Mouse (Mus musculus) lung, postnatal 0 days (tissue): Measurements from ENCODE around the gene Nfkbie. TPM values are rescaled to one million over a fixed set of nuclear protein-coding genes. Genes with fewer than 3 reads are reported as not detected.

Experiments used
- ATAC-seq: fragments of 200-750 bp; cut with Nextera tagmentation; 2 replicates; pipeline ENCODE4 v1.8.0; 2017; ENCODE audit warnings: moderate library complexity
- DNase-seq: peaks from one replicate; pipeline ENCODE4 v3.0.0-alpha.2; 2016; ENCODE audit warnings: low spot score
- H3K27ac ChIP-seq: fragments of 300-500 bp; sonication (generic); 2 replicates; pipeline ENCODE4 v1.5.1; 2014; ENCODE audit warnings: antibody characterized with exemption, mild to moderate bottlenecking, low read length, mixed read lengths
- H3K27me3 ChIP-seq: fragments of 300-500 bp; sonication (generic); replicated peaks from 2 replicates; pipeline ENCODE4 v1.6.1; 2014; ENCODE audit warnings: low read length, mixed read lengths; ENCODE audit not compliant: insufficient read depth
- H3K36me3 ChIP-seq: fragments of 300-500 bp; sonication (generic); 2 replicates; pipeline ENCODE4 v1.6.1; 2014; ENCODE audit warnings: low read length, mixed read lengths; ENCODE audit not compliant: insufficient read depth
- H3K4me1 ChIP-seq: fragments of 300-500 bp; sonication (generic); 2 replicates; pipeline ENCODE4 v1.6.1; 2014; ENCODE audit warnings: antibody characterized with exemption, low read depth, low read length, mixed read lengths; ENCODE audit not compliant: insufficient read depth
- H3K4me2 ChIP-seq: fragments of 300-500 bp; sonication (generic); replicated peaks from 2 replicates; pipeline ENCODE4 v1.6.1; 2014; ENCODE audit warnings: low read depth, mild to moderate bottlenecking, low read length, moderate library complexity, mixed read lengths
- H3K4me3 ChIP-seq: fragments of 300-500 bp; sonication (generic); 2 replicates; pipeline ENCODE4 v1.5.1; 2014; ENCODE audit warnings: low read depth, low read length
- H3K9ac ChIP-seq: fragments of 300-500 bp; sonication (generic); replicated peaks from 2 replicates; pipeline ENCODE4 v1.6.1; 2014; ENCODE audit warnings: low read depth, mild to moderate bottlenecking
- H3K9me3 ChIP-seq: fragments of 300-500 bp; sonication (generic); 2 replicates; pipeline ENCODE4 v1.6.1; 2016; ENCODE audit warnings: low read length, mixed read lengths
- CTCF ChIP-seq: IDR thresholded peaks from 2 replicates; pipeline ENCODE4 v1.5.1; 2016; ENCODE audit warnings: antibody characterized with exemption, mild to moderate bottlenecking
- EP300 ChIP-seq: IDR thresholded peaks from 2 replicates; pipeline ENCODE4 v1.6.1; 2016; ENCODE audit warnings: antibody characterized with exemption, mild to moderate bottlenecking, control low read depth
- WGBS: fragments of 180-500 bp; shearing (Covaris S2); extraction: QIAGEN DNeasy Blood & Tissue Kit; methylation state at CpG from one replicate; pipeline ENCODE4 v1.1.7; 2014; 5-methylcytosine and 5-hydroxymethylcytosine counted together
- polyA plus RNA-seq: library from polyadenylated mRNA; unstranded; fragments of >200 nt; fragmentation: Nextera tagmentation; extraction: Ambion mirVana; gene quantifications from 2 replicates; pipeline ENCODE4 v1.2.1, GENCODE M21; 2015

The Nfkbie gene
- polyA plus RNA-seq, 1 experiment from 2014 or later: 2.4 TPM

DNA sequence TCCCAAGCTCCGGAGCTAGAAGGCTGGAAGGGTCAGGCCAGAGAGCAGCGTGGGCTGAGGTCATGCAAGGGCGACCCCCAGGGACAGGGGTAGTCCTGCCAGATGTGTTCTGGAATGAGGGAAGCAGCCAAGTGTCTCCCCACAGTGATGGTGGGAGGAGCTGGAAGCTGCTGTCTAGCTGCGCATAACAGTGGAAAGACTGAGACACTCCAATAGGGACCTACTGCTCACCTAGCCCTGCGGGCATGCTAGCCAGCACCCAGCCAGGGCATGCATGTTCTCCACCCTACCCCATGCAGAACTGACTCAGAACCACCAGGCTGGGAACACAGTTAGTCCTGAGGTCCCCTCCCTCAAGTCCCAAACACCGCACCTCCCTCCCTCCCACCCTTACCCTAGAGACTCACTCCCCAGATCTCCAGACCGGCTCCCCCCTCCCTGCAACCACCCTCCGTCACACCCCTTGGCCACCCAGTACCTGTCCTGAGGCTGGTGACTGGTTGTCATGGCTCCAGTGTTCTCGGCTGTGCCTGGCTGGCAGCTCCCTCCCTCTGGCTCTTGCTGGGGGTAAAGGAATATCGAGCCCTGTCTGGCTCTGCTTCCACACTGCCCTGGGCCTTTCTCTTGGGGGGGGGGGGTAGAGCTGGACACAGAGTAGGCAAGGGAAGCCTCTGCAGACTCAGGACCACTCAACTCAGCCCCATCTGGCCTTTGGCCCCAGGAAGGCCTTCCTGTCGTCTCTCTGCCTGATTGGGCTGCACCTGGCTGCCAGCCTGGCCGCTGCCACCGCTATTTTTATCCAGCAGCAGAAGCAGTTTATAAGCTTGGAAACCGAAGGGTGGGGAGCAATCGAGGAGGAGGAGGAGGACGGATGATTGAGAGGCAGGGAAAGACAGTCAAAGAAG, 36.5 kb downstream of the Nfkbie start:
- no peaks in the 10 kb centered on the region for H3K27me3 ChIP-seq
- no peak for ATAC-seq
- DNase-seq: no peak
- peaks cover 51% of the 10 kb centered on the region for H3K4me1 ChIP-seq
- no peak for TF ChIP-seq EP300
- no peaks in the 10 kb centered on the region for H3K36me3 ChIP-seq
- H3K9ac ChIP-seq: peak overlapping the region; percentile 29
- no peaks in the 10 kb centered on the region for H3K9me3 ChIP-seq
- H3K4me3 ChIP-seq: 0 out of 2 replicates have a peak overlapping the region, but pooled peaks have one; percentile 8
- 51% methylated on average over 16 of the region's 16 CpGs for WGBS
- H3K4me2 ChIP-seq: peak overlapping the region; percentile 32
- H3K27ac ChIP-seq: peak overlapping the region; percentile 59; the same call in 1 of the 2 replicates

DNA sequence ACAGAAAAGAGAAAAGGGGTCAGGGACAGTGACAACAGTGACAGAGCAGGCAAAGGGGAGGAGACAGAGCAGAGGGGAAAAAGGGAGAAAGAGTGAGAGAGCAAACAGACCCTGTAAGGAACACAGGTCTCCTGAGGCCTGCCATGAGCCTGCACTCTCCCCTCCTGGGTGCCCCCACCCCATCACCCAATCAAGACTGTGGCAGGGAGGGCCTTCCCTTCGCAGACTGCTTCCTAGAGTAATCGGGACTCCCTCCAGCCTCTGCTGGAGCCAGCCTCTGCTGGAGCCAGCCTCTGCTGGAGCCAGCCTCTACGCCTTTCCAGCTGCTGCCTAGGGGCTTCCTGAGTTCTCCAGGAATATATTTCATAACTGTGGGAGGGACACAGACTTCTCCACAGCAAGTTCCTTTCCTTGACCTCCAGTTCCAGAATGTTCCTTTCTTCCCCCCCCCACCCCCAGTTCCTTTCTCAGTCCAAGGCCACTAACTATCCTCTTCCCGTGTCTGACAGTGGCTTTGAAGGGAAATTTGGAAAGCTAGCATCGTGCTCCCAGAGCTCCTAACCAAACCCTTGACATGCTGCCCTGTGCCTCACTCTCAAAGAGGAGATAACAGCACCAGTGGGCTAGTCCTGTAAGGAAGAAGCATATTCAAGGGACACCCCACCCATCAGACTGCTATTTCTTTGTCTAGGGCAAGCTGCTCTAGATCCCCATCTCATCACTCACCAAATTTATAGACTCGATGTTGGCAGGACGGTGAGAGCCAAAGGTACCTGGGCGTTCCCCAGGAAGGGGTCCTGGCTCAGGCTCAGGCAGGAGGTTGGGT, 37.3 kb downstream of the Nfkbie start:
- Histone ChIP-seq H3K4me1 (peaks cover 51% of the 10 kb centered on the region), H3K4me3 (0 out of 2 replicates have a peak overlapping the region, but pooled peaks have one; percentile 8)

DNA sequence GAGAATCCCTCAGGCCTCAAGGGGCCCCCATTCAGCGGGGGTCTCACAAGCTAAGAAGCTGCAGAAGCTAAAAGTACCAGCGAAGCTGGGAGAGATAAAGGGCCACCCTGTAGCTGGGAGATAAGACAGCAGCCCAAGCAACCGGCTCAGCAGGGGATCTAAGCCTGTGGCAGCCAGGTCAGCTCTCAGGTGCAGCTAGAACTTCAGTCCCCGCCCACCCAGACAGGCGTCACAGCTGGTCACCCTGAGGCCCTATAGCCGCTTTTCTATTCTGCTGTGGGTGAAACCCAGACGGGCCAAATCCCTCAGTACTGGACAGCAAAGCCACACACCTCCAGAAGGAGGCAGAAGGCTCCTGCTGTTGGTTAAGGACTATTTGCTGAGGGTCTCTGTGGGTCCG, 38.0 kb downstream of the Nfkbie start:
- ATAC-seq (no peak), DNase-seq (no peak)
- 43% methylated on average over 8 of the region's 8 CpGs for WGBS
- H3K9me3 ChIP-seq: no peaks in the 10 kb centered on the region
- peak overlapping the region; percentile 59; the same call in 1 of the 2 replicates for H3K27ac ChIP-seq
- peak overlapping the region; percentile 97; the same call in 1 of the 2 replicates for H3K4me2 ChIP-seq
- H3K9ac ChIP-seq: no peak overlapping the region
- peaks cover 51% of the 10 kb centered on the region for H3K4me1 ChIP-seq
- TF ChIP-seq EP300 (no peak), CTCF (peak; percentile 32)
- no peak overlapping the region; the same call in 1 of the 2 replicates for H3K4me3 ChIP-seq
- no peaks in the 10 kb centered on the region for H3K36me3 ChIP-seq
- H3K27me3 ChIP-seq: no peaks in the 10 kb centered on the region

More for the DNA sequence above, 37.3 kb downstream of the Nfkbie start:
- 31% methylated on average over 8 of the region's 8 CpGs for WGBS
- ATAC-seq (peak; percentile 51), DNase-seq (peak; percentile 77)
- Histone ChIP-seq H3K27ac (peak overlapping the region; percentile 59), H3K27me3 (no peaks in the 10 kb centered on the region), H3K9me3 (no peaks in the 10 kb centered on the region), H3K36me3 (no peaks in the 10 kb centered on the region), H3K9ac (peak overlapping the region; percentile 29; the same call in 1 of the 2 replicates), H3K4me2 (peak overlapping the region; percentile 97)
- TF ChIP-seq CTCF: no peak
- no peak for TF ChIP-seq EP300

DNA sequence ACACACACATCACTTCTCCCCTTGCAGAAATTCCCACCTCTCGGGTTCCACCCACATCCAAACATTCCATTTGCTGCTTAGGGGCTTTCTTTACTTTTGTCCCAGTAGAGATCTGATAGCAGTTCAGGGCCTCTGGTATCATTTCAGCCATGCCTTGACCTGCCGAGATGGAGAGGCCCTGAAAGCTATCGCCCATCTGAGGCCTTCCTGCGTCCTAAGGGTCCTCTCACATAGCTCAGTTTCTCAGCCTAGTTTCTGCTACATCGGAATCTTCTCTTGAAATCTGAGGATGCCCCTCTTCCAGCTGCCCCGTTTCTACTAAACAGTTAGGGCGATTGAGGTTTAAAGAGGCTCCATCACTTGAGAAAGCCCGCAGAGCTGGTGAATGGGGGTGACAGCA, 38.7 kb downstream of the Nfkbie start:
- Histone ChIP-seq H3K4me2 (peak overlapping the region; percentile 97), H3K4me3 (peak overlapping the region; percentile 12; the same call in 1 of the 2 replicates), H3K27ac (no peak overlapping the region), H3K4me1 (peaks cover 52% of the 10 kb centered on the region), H3K9ac (0 out of 2 replicates have a peak overlapping the region, but pooled peaks have one; percentile 8), H3K9me3 (no peaks in the 10 kb centered on the region), H3K27me3 (no peaks in the 10 kb centered on the region), H3K36me3 (no peaks in the 10 kb centered on the region)
- ATAC-seq (no peak), DNase-seq (no peak)
- WGBS: 49% methylated on average over 8 of the region's 8 CpGs
- no peak for TF ChIP-seq CTCF
- no peak for TF ChIP-seq EP300

DNA sequence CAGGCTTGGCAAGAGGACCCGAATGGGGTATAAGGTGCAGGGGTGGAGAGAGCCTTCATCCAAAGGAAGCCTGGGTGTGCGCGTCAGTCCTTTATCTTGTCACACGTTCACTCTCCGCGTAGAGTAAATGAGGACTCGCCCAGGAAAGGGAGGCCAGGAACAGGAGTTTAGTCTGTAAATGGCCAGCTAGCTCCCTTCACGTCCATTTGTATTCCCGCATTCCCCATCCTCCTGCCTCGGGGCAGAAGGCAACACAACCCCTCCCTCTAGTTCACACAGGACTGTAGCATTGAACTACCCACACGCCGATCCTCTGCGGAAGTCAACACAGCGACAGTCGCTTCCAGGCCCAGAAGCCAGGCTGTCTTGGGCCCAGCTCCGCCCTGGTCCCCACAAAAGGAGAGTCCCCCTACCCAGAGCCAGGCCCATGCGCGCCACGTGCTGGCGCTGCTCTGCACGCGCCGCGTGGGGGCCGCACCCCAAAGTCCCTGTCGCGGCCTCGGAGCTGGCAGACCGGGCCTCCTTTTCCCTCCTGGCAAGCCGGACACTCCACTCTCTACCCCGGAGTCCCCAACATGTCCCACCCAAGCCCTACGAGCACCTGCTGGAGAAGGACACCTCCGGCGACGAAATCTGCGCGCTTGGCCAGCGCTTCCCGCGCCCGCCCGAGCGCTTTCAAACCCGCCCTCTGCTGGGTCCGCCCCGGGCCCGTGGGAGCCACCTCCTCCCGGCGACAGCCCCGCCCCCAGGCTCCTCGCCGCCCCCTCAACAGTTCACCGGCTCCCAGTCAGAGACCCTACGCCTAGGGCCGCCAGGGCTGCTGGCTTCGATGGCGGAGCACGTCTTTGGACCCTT, 39.6 kb downstream of the Nfkbie start:
- TF ChIP-seq EP300 (no peak), CTCF (0 out of 2 replicates have a peak, but pooled peaks have one; percentile 3)
- peak overlapping the region; percentile 7; the same call in 1 of the 2 replicates for H3K27ac ChIP-seq
- peaks cover 53% of the 10 kb centered on the region for H3K4me1 ChIP-seq
- DNase-seq (peak; percentile 78), ATAC-seq (peak; percentile 57)
- peak overlapping the region; percentile 54 for H3K4me3 ChIP-seq
- no peaks in the 10 kb centered on the region for H3K27me3 ChIP-seq
- under 1% methylated on average over 55 of the region's 58 CpGs for WGBS
- H3K9me3 ChIP-seq: no peaks in the 10 kb centered on the region
- peak overlapping the region; percentile 42 for H3K9ac ChIP-seq
- H3K4me2 ChIP-seq: peak overlapping the region; percentile 97
- no peaks in the 10 kb centered on the region for H3K36me3 ChIP-seq
